Mouse (Mus musculus) cerebellum, adult 2 months (tissue): ENCODE data around the gene Ccdc173.

Experiments
- CTCF ChIP-seq: fragments of 200-500 bp; IDR thresholded peaks from 2 replicates; pipeline ENCODE4 v1.5.1; 2011; ENCODE audit warnings: low read depth, mild to moderate bottlenecking, control low read depth, low read length, moderate library complexity, borderline replicate concordance; ENCODE audit not compliant: insufficient read depth
- POLR2A ChIP-seq: fragments of 200-500 bp; IDR thresholded peaks from 2 replicates; pipeline ENCODE4 v1.6.1; 2011; ENCODE audit warnings: low read length, control low read depth, borderline replicate concordance; ENCODE audit not compliant: insufficient read depth

- no peak for TF ChIP-seq CTCF
- no peak for TF ChIP-seq POLR2A
These were observed 49.3 kb upstream of the Ccdc173 start for GRCm38 (mm10) chr2:69838707-69839106.
